Mouse (Mus musculus): ENCODE results near the gene Pcdh8.
A peak's percentile ranks its signal among the peaks of the same experiment; 100 is the strongest.

The Pcdh8 gene

GRCm38 (mm10) chr14:79753733-79754132 lies 17.4 kb downstream of the Pcdh8 start:
- no peak for DNase-seq

- no peak for DNase-seq
Measured at GRCm38 (mm10) chr14:79740515-79740914, 30.6 kb downstream of the Pcdh8 start.

GRCm38 (mm10) chr14:79738441-79738840 lies 32.7 kb downstream of the Pcdh8 start:
- DNase-seq = no peak

GRCm38 (mm10) chr14:79737642-79738379 lies 33.3 kb downstream of the Pcdh8 start:
- no peak for DNase-seq

GRCm38 (mm10) chr14:79736781-79737180 lies 34.3 kb downstream of the Pcdh8 start:
- no peak for DNase-seq

GRCm38 (mm10) chr14:79733501-79733900 lies 37.6 kb downstream of the Pcdh8 start:
- DNase-seq = no peak

GRCm38 (mm10) chr14:79728811-79729210 lies 42.3 kb downstream of the Pcdh8 start:
- no peak for DNase-seq

- DNase-seq = peak; percentile 33
Measured at GRCm38 (mm10) chr14:79724002-79724681, 47.0 kb downstream of the Pcdh8 start.

- no peak for DNase-seq
Measured at GRCm38 (mm10) chr14:79722228-79722627, 48.9 kb downstream of the Pcdh8 start.
